Mouse (Mus musculus) forebrain, postnatal 0 days (tissue): ENCODE measurements around the gene Myo18a. TPM values are rescaled to one million over a fixed set of nuclear protein-coding genes. Genes with fewer than 3 reads are reported as not detected.

Experiments
- ATAC-seq: fragments of 200-750 bp; cut with Nextera tagmentation; 2 replicates; pipeline ENCODE4 v1.8.0; 2017; ENCODE audit warnings: mild to moderate bottlenecking, moderate library complexity
- DNase-seq: peaks from one replicate; pipeline ENCODE4 v3.0.0-alpha.2; 2015
- H3K27ac ChIP-seq: fragments of 300-500 bp; sonication (generic); 2 replicates; pipeline ENCODE4 v1.5.1; 2014; ENCODE audit warnings: low read depth, mild to moderate bottlenecking, antibody characterized with exemption, low read length, moderate library complexity, mixed read lengths
- H3K27me3 ChIP-seq: fragments of 300-500 bp; sonication (generic); 2 replicates; pipeline ENCODE4 v1.6.1; 2014; ENCODE audit warnings: mild to moderate bottlenecking, low read length, mixed read lengths; ENCODE audit not compliant: insufficient read depth
- H3K36me3 ChIP-seq: fragments of 300-500 bp; sonication (generic); 2 replicates; pipeline ENCODE4 v1.6.1; 2014; ENCODE audit warnings: mild to moderate bottlenecking, moderate library complexity; ENCODE audit not compliant: insufficient read depth
- H3K4me1 ChIP-seq: fragments of 300-500 bp; sonication (generic); 2 replicates; pipeline ENCODE4 v1.6.1; 2014; ENCODE audit warnings: antibody characterized with exemption; ENCODE audit not compliant: insufficient read depth
- H3K4me2 ChIP-seq: fragments of 300-500 bp; sonication (generic); 2 replicates; pipeline ENCODE4 v1.6.1; 2014; ENCODE audit warnings: low read depth, mild to moderate bottlenecking, moderate library complexity
- H3K4me3 ChIP-seq: fragments of 300-500 bp; sonication (generic); 2 replicates; pipeline ENCODE4 v1.5.1; 2014; ENCODE audit warnings: low read depth, low read length, mixed read lengths
- H3K9ac ChIP-seq: fragments of 300-500 bp; sonication (generic); 2 replicates; pipeline ENCODE4 v1.6.1; 2014; ENCODE audit warnings: mild to moderate bottlenecking
- H3K9me3 ChIP-seq: fragments of 300-500 bp; sonication (generic); 2 replicates; pipeline ENCODE4 v1.6.1; 2016; ENCODE audit warnings: low read length
- CTCF ChIP-seq: sonication (generic); IDR thresholded peaks from 2 replicates; pipeline ENCODE4 v1.5.1; 2016; ENCODE audit warnings: antibody characterized with exemption, control low read depth, low read depth
- WGBS: fragments of 180-500 bp; shearing (Covaris S2); extraction: QIAGEN DNeasy Blood & Tissue Kit; methylation state at CpG from one replicate; pipeline ENCODE4 v1.1.7; 2014; 5-methylcytosine and 5-hydroxymethylcytosine counted together
- polyA plus RNA-seq: library from polyadenylated mRNA; unstranded; fragments of >200 nt; fragmentation: Nextera tagmentation; extraction: Ambion mirVana; gene quantifications from 2 replicates; pipeline ENCODE4 v1.2.1, GENCODE M21; 2015
- total RNA-seq: library from RNA; depleted of rRNA; stranded (reverse); fragments of >200 nt; gene quantifications from 2 replicates; pipeline ENCODE4 v1.2.3, GENCODE M21; 2014

Gene Myo18a
- total and polyA plus RNA-seq, 2 experiments from 2014 or later, result 33.8 to 85.2 TPM

DNA sequence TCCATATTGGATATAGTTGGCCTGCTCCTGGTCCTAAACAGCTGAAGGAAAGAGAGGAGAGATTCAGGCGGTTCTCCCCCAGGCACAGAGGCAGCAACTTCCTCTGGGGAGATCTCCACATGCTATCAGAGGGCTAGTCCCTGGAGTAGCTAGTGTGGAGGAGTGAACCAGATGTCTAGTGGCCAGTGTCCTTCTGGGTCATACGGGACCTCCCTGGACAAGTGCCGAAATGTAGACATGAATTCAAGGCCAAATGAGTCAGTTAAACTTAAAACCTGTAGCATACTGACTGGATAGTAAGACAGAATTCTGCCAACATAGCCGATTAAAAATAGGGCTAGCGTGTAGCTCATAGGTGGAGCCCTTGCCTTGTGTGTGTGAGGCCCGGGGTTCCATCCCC, 43.8 kb downstream of the Myo18a start:
- no peak for ATAC-seq

DNA sequence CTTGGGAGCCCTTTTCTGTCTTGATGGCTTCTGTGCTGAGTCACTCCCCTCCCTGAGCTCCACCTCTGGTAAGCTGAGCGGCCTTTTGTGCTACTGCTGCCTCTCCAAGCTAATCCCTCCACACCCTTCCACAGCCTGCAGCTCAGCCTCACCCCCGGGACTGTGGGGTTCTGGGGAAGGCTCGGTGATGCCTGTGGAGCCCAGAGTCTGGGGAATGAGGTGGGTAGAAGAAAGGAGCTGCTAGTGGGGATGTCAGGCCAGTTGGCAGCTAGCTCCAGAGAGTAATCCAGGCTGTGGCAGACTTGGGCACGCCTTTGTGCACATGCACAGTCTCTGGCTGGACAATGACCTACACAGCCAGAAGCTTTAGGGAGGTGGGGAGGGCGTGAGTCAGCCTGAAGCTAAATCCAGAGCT, 45.0 kb downstream of the Myo18a start:
- no peak overlapping the region for H3K4me2 ChIP-seq
- DNase-seq (no peak), ATAC-seq (peak; percentile 32; the same call in 1 of the 2 replicates)
- no peak for TF ChIP-seq CTCF
- WGBS, result 15% methylated on average over 5 of the region's 5 CpGs
- no peaks in the 10 kb centered on the region for H3K36me3 ChIP-seq
- H3K9me3 ChIP-seq, result no peaks in the 10 kb centered on the region
- no peak overlapping the region for H3K27ac ChIP-seq
- H3K4me1 ChIP-seq, result 0 out of 2 replicates have a peak, but pooled peaks cover 4% of the 10 kb centered on the region
- no peak overlapping the region for H3K9ac ChIP-seq
- H3K4me3 ChIP-seq, result no peak overlapping the region
- no peaks in the 10 kb centered on the region for H3K27me3 ChIP-seq

More for the DNA sequence above, 43.8 kb downstream of the Myo18a start:
- no peak for DNase-seq
- 0 out of 2 replicates have a peak, but pooled peaks cover 4% of the 10 kb centered on the region for H3K4me1 ChIP-seq
- no peak overlapping the region for H3K9ac ChIP-seq
- H3K27me3 ChIP-seq, result no peaks in the 10 kb centered on the region
- H3K4me2 ChIP-seq, result no peak overlapping the region
- no peak for TF ChIP-seq CTCF
- no peak overlapping the region for H3K4me3 ChIP-seq
- H3K27ac ChIP-seq, result no peak overlapping the region
- H3K36me3 ChIP-seq, result no peaks in the 10 kb centered on the region
- no peaks in the 10 kb centered on the region for H3K9me3 ChIP-seq
- WGBS, result 85% methylated on average over 6 of the region's 6 CpGs

DNA sequence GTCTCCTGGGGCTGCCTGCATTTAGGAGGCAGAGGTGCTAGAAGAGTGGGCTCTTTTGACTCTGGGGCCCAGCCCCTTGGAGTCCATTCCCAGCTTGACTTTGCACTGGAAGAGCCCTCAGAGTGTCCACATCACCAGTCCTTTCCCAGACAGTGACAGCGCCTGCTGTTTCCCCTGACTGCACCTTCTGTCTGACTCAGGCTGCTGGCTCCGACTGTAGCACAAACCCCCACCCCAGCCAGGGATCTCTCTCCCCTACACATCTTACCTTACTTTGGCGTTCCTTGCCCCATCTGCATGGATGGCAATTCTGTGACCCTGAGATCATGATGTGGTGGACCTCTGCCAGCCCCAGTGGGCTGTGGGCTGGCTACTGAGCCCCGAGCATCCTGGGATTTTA, 46.2 kb downstream of the Myo18a start:
- ATAC-seq, result no peak
- H3K9ac ChIP-seq, result no peak overlapping the region
- H3K27me3 ChIP-seq, result no peaks in the 10 kb centered on the region
- H3K27ac ChIP-seq, result no peak overlapping the region
- H3K36me3 ChIP-seq, result no peaks in the 10 kb centered on the region
- H3K9me3 ChIP-seq, result no peaks in the 10 kb centered on the region
- no peak overlapping the region for H3K4me2 ChIP-seq
- TF ChIP-seq CTCF, result no peak
- no peak overlapping the region for H3K4me3 ChIP-seq
- no peak for DNase-seq
- H3K4me1 ChIP-seq, result 0 out of 2 replicates have a peak, but pooled peaks cover 4% of the 10 kb centered on the region
- WGBS, result 72% methylated on average over 4 of the region's 4 CpGs

DNA sequence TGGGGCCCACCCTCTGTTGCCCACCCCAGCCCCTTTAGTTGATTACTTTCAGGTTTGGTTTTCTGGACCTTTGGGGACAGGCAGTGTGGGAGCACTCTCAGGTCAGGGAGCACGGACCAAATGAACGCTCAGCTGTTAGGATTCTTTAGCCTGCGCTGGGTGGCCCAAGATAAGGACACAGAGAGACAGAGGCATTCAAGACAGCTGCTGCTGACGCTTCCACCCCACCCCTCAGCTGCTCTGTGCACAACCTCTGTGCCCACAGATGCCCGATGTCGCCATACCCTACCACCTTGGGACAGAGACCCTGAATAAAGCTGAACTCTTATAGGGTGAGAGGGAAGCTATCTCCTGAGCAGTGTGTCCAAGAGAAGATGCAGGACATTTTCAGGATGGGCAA, 47.0 kb downstream of the Myo18a start:
- Histone ChIP-seq H3K27ac (no peak overlapping the region), H3K4me1 (0 out of 2 replicates have a peak, but pooled peaks cover 4% of the 10 kb centered on the region), H3K27me3 (no peaks in the 10 kb centered on the region), H3K9ac (no peak overlapping the region), H3K9me3 (no peaks in the 10 kb centered on the region), H3K4me3 (no peak overlapping the region), H3K4me2 (no peak overlapping the region), H3K36me3 (no peaks in the 10 kb centered on the region)
- DNase-seq (no peak), ATAC-seq (no peak)
- TF ChIP-seq CTCF, result no peak
- 96% methylated on average over 6 of the region's 6 CpGs for WGBS

DNA sequence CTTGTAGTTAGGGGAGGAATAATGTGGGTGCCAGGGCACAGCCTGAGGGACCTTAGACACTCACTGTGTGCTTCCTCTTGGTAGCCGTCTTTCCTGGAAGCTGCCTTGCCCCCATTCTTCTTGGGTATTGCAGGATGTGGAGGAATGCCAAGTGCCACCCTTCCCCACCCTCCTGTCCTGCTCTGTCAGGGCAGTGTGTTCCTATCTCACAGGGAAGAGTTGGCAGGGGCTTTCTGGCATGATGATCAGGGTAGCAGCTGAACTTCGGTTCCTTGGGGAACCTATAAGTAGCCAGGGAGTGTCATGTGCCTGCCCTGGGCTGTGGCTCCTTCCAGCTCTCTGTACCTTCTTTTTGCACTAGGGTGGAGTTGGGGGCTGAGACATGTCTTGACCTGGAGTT, 50.9 kb downstream of the Myo18a start:
- ATAC-seq (no peak), DNase-seq (no peak)
- Histone ChIP-seq H3K9ac (no peak overlapping the region), H3K4me3 (no peak overlapping the region), H3K27ac (no peak overlapping the region), H3K4me1 (0 out of 2 replicates have a peak, but pooled peaks cover 4% of the 10 kb centered on the region), H3K27me3 (no peaks in the 10 kb centered on the region), H3K9me3 (no peaks in the 10 kb centered on the region), H3K36me3 (peaks cover 14% of the 10 kb centered on the region), H3K4me2 (no peak overlapping the region)
- TF ChIP-seq CTCF, result no peak
- 56% methylated on average over 2 of the region's 2 CpGs for WGBS

DNA sequence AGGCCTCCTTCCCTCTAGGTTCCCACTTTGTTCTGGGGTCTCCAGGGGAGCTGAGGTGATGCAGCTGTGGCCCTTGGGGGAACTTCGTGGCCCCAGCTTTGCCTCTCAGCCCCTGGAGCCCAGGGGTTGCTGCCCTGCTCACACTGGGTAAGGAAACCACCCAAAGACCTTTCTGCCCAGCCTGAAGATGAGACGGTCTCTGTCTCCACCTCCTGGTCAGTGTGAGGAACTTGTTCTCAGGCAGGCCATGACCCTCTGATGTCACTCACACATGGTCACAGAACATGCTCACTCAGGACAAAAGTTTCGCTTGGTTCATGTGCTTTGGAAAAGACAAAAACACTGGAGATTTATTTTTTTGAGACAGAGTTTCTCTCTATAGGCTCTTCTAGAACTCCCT, 53.0 kb downstream of the Myo18a start:
- Histone ChIP-seq H3K9ac (no peak overlapping the region), H3K27me3 (no peaks in the 10 kb centered on the region), H3K36me3 (peaks cover 30% of the 10 kb centered on the region), H3K27ac (no peak overlapping the region), H3K4me2 (no peak overlapping the region), H3K4me3 (no peak overlapping the region), H3K4me1 (no peaks in the 10 kb centered on the region), H3K9me3 (no peaks in the 10 kb centered on the region)
- WGBS, result 24% methylated on average over 3 of the region's 3 CpGs
- ATAC-seq (peak; percentile 74; the same call in 1 of the 2 replicates), DNase-seq (peak; percentile 62)
- peak; percentile 85 for TF ChIP-seq CTCF

DNA sequence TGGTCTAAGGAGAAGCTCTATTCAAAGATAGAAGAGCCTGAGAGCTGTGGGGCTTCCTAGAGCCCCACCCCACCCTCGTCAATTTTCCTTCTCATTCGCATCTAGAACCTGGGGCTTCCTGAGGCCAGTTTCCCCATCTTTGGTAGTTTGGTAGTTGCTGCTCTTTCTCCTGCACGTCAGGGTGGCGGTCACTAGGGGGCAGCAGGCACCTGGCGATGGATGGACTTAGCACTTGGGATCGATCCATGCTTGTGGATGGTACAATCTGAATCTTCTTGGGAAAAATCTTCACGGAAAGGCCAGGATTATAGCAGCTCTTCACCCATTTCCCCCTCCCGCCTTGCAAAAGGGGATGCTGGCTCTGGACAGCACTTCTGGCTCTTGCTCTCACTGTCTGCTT, 58.6 kb downstream of the Myo18a start:
- Histone ChIP-seq H3K36me3 (peaks cover 60% of the 10 kb centered on the region), H3K9ac (0 out of 2 replicates have a peak overlapping the region, but pooled peaks have one; percentile 18), H3K4me2 (no peak overlapping the region), H3K27me3 (no peaks in the 10 kb centered on the region), H3K4me1 (peaks cover 7% of the 10 kb centered on the region; the same call in 1 of the 2 replicates), H3K27ac (no peak overlapping the region), H3K9me3 (no peaks in the 10 kb centered on the region), H3K4me3 (no peak overlapping the region)
- WGBS, result 12% methylated on average over 8 of the region's 8 CpGs
- DNase-seq (peak; percentile 50), ATAC-seq (no peak)
- peak; percentile 72 for TF ChIP-seq CTCF
